Mouse (Mus musculus): ENCODE measurements at regions not wholly inside any gene's neighbourhood (a gene's known extent, or its start where the extent isn't known, plus 50 kb on each side); places are given as distances from the start of the nearest gene placed in this dataset.
A peak's percentile ranks its signal among the peaks of the same experiment; 100 is the strongest.
"Not testable (repeated sequence)": the region's sequence is repeated elsewhere in the genome, so short reads cannot be mapped to it uniquely, and the experiment has no call there.

DNA sequence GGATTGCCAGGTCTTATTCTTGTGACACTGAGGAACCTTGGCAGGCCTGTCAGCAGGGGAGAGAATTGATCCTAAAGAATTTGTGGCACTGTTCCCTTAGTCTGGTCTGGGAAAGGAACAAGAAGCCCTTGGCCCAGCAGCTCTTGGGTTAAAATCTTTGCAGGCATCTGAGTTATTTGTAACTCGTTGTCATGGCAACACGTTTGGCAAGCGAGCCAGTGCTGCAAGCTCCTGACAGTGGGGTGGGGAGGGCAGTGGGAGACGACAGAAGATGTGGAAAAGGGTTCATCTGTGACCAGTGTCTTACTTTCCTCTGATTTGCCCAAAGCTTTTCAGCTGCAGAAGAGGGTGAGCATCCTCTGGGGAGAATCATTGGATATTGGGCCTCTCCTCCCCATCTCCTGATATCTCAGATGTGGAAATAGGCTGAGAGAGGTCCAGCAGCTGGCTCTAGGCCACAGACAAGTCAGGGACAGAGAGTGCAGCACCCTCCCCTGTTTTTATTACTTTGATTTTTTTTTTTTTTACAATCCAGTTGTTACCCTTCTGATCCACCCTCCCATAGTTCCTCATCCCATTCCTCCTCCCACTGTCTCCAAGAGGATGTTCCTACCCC lies 92.4 kb upstream of the Huwe1 start:
- peak overlapping the region; percentile 23; the same call in 1 of the 2 replicates for H3K27ac ChIP-seq (ENCODE audit: low read length)
- H3K4me1 ChIP-seq (replicated peaks; ENCODE audit: control insufficient read depth, insufficient read depth, low read length); H3K9ac ChIP-seq (replicated peaks; ENCODE audit: low read depth, low read length); H3K36me3 ChIP-seq (ENCODE audit: control insufficient read depth, insufficient read depth); H3K4me3 ChIP-seq (replicated peaks; ENCODE audit: low read length); H3K27me3 ChIP-seq (replicated peaks; ENCODE audit: control insufficient read depth, insufficient read depth, low read length); H3K9me3 ChIP-seq (ENCODE audit: control insufficient read depth, low read length): not testable (repeated sequence)
- 7% methylated on average over 4 of the region's 4 CpGs for WGBS
- peak; percentile 91 for ATAC-seq
- H3K4me2 ChIP-seq (ENCODE audit: low read length): 0 out of 2 replicates have a peak overlapping the region, but pooled peaks have one; percentile 16

Data from forebrain, embryonic 16.5 days (tissue).